Mouse (Mus musculus) hindbrain, embryonic 14.5 days (tissue): ENCODE data around the gene Tnni1. TPM values are rescaled to one million over a fixed set of nuclear protein-coding genes. Genes with fewer than 3 reads are reported as not detected.

Experiments used
- ATAC-seq: fragments of 200-750 bp; cut with Nextera tagmentation; 2 replicates; pipeline ENCODE4 v1.8.0; 2017; ENCODE audit warnings: moderate number of reproducible peaks, mild to moderate bottlenecking, moderate TSS enrichment, moderate library complexity; ENCODE audit not compliant: low FRiP score
- DNase-seq: peaks from one replicate; pipeline ENCODE4 v3.0.0-alpha.2; 2015; ENCODE audit warnings: low spot score
- H3K27ac ChIP-seq: fragments of 300-500 bp; sonication (generic); 2 replicates; pipeline ENCODE4 v1.5.1; 2014; ENCODE audit warnings: mild to moderate bottlenecking, moderate library complexity
- H3K27me3 ChIP-seq: fragments of 300-500 bp; sonication (generic); 2 replicates; pipeline ENCODE4 v1.6.1; 2014; ENCODE audit warnings: mild to moderate bottlenecking, low read length, mixed read lengths; ENCODE audit not compliant: control insufficient read depth, insufficient read depth
- H3K36me3 ChIP-seq: fragments of 300-500 bp; sonication (generic); replicated peaks from 2 replicates; pipeline ENCODE4 v1.6.1; 2014; ENCODE audit not compliant: control insufficient read depth, insufficient read depth
- H3K4me1 ChIP-seq: fragments of 300-500 bp; sonication (generic); replicated peaks from 2 replicates; pipeline ENCODE4 v1.6.1; 2014; ENCODE audit warnings: antibody characterized with exemption, low read length, mixed read lengths; ENCODE audit not compliant: control insufficient read depth, insufficient read depth
- H3K4me2 ChIP-seq: fragments of 300-500 bp; sonication (generic); replicated peaks from 2 replicates; pipeline ENCODE4 v1.6.1; 2014; ENCODE audit warnings: mild to moderate bottlenecking, moderate library complexity
- H3K4me3 ChIP-seq: fragments of 300-500 bp; sonication (generic); replicated peaks from 2 replicates; pipeline ENCODE4 v1.5.1; 2014; ENCODE audit warnings: mild to moderate bottlenecking, low read length
- H3K9ac ChIP-seq: fragments of 300-500 bp; sonication (generic); 2 replicates; pipeline ENCODE4 v1.6.1; 2014
- H3K9me3 ChIP-seq: fragments of 300-500 bp; sonication (generic); 2 replicates; pipeline ENCODE4 v1.6.1; 2016; ENCODE audit warnings: low read length; ENCODE audit not compliant: control insufficient read depth
- WGBS: fragments of 180-500 bp; shearing (Covaris S2); extraction: QIAGEN DNeasy Blood & Tissue Kit; methylation state at CpG from one replicate; pipeline ENCODE4 v1.1.7; 2014; 5-methylcytosine and 5-hydroxymethylcytosine counted together
- polyA plus RNA-seq: library from polyadenylated mRNA; unstranded; fragments of >200 nt; fragmentation: Nextera tagmentation; extraction: Ambion mirVana; gene quantifications from 2 replicates; pipeline ENCODE4 v1.2.1, GENCODE M21; 2014

Gene Tnni1
- polyA plus RNA-seq, 1 experiment from 2014 or later = 1.7 TPM

- Histone ChIP-seq H3K36me3 (no peaks in the 10 kb centered on the region), H3K9ac (no peak overlapping the region), H3K4me2 (peak overlapping the region; percentile 40), H3K4me3 (no peak overlapping the region), H3K4me1 (peaks cover 6% of the 10 kb centered on the region; the same call in 1 of the 2 replicates), H3K27ac (no peak overlapping the region), H3K27me3 (0 out of 2 replicates have a peak, but pooled peaks cover 17% of the 10 kb centered on the region), H3K9me3 (no peaks in the 10 kb centered on the region)
- no peak for ATAC-seq
- WGBS = 40% methylated on average over 20 of the region's 20 CpGs
- no peak for DNase-seq
These were observed 15.2 kb downstream of the Tnni1 start for GRCm38 (mm10) chr1:135794216-135795134.

- ATAC-seq (no peak), DNase-seq (no peak)
- Histone ChIP-seq H3K4me3 (no peak overlapping the region), H3K27me3 (0 out of 2 replicates have a peak, but pooled peaks cover 16% of the 10 kb centered on the region), H3K4me1 (peaks cover 5% of the 10 kb centered on the region; the same call in 1 of the 2 replicates), H3K9me3 (no peaks in the 10 kb centered on the region), H3K9ac (no peak overlapping the region), H3K4me2 (no peak overlapping the region), H3K27ac (no peak overlapping the region), H3K36me3 (no peaks in the 10 kb centered on the region)
- 85% methylated on average over 1 of the region's 1 CpGs for WGBS
These were observed 19.3 kb downstream of the Tnni1 start for GRCm38 (mm10) chr1:135798492-135798891.

GRCm38 (mm10) chr1:135799109-135799627 lies 19.9 kb downstream of the Tnni1 start:
- DNase-seq (no peak), ATAC-seq (no peak)
- no peak overlapping the region for H3K4me2 ChIP-seq
- no peaks in the 10 kb centered on the region for H3K4me1 ChIP-seq
- H3K9me3 ChIP-seq = no peaks in the 10 kb centered on the region
- no peak overlapping the region for H3K27ac ChIP-seq
- 70% methylated on average over 8 of the region's 8 CpGs for WGBS
- no peak overlapping the region for H3K4me3 ChIP-seq
- H3K9ac ChIP-seq = no peak overlapping the region
- H3K36me3 ChIP-seq = no peaks in the 10 kb centered on the region
- H3K27me3 ChIP-seq = 0 out of 2 replicates have a peak, but pooled peaks cover 9% of the 10 kb centered on the region

DNA sequence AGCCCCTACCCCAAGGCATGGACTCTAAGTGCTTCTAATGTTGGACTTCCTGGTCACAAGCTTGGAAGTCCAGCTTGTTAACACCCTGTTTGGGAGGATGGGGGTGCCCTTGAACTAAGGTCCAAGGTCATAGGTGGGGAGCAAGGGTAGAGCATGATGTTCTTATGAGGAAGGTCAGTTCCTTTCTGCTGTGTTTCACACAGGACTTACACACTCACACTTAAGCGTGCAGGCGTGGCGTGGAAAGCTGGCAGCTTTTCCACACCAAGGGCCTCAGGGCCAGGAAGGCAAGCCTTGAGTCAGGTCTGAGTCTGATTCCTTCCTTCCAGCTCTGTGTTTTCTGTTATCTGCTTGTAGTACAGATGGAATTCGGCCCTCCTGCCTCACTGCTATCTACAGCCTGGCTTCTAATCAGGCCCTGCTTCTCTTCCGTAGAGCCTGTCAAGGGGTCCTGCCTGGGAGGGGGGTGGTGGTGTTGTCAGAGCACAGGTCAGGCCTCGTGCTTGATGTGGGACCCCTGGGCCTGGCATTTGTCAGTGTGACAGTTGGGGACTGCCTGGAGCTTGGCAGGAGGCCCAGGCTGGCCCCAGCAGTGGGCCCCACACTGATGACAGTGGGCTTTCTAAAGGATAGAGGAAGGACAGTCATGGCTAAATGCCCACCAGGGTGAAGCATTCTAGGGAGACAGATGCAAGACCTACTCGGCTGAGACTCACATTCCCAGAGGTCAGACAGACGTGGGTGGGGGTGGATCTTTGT lies 21.1 kb downstream of the Tnni1 start:
- 45% methylated on average over 8 of the region's 8 CpGs for WGBS
- H3K9ac ChIP-seq = 0 out of 2 replicates have a peak overlapping the region, but pooled peaks have one; percentile 16
- H3K4me3 ChIP-seq = no peak overlapping the region
- no peaks in the 10 kb centered on the region for H3K9me3 ChIP-seq
- H3K36me3 ChIP-seq = no peaks in the 10 kb centered on the region
- DNase-seq (no peak), ATAC-seq (peak; percentile 67; the same call in 1 of the 2 replicates)
- H3K27me3 ChIP-seq = no peaks in the 10 kb centered on the region
- no peaks in the 10 kb centered on the region for H3K4me1 ChIP-seq
- H3K4me2 ChIP-seq = no peak overlapping the region
- no peak overlapping the region for H3K27ac ChIP-seq

GRCm38 (mm10) chr1:135807546-135807945 lies 28.3 kb downstream of the Tnni1 start:
- DNase-seq = no peak
- Histone ChIP-seq H3K4me2 (no peak overlapping the region), H3K27ac (no peak overlapping the region), H3K4me1 (no peaks in the 10 kb centered on the region), H3K9ac (no peak overlapping the region), H3K4me3 (no peak overlapping the region), H3K27me3 (no peaks in the 10 kb centered on the region), H3K36me3 (no peaks in the 10 kb centered on the region), H3K9me3 (no peaks in the 10 kb centered on the region)
- ATAC-seq = no peak
- 64% methylated on average over 10 of the region's 10 CpGs for WGBS

DNA sequence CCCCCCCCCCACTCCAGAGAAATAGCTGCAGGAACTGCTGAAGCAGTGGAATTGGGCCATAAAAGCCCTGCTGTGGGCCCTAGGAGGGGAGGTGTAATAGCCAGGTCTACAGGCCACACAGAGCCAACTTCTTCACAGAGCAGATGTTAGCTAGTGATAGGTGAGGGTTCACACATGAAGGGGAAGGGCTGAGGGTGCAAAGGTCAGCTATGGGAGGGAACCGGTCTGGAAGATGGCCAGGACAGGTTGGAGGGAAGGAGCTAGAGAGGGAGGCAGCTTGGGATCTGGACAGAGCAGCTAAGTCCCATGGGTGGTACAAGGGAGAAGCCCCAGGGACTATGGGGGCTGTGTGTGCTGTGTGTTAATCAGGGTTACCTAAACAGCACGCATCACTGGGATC lies 30.9 kb downstream of the Tnni1 start:
- Histone ChIP-seq H3K9ac (no peak overlapping the region), H3K27me3 (no peaks in the 10 kb centered on the region), H3K4me2 (no peak overlapping the region), H3K9me3 (no peaks in the 10 kb centered on the region), H3K27ac (no peak overlapping the region), H3K36me3 (no peaks in the 10 kb centered on the region), H3K4me3 (no peak overlapping the region), H3K4me1 (no peaks in the 10 kb centered on the region)
- ATAC-seq = no peak
- 91% methylated on average over 2 of the region's 2 CpGs for WGBS
- no peak for DNase-seq

DNA sequence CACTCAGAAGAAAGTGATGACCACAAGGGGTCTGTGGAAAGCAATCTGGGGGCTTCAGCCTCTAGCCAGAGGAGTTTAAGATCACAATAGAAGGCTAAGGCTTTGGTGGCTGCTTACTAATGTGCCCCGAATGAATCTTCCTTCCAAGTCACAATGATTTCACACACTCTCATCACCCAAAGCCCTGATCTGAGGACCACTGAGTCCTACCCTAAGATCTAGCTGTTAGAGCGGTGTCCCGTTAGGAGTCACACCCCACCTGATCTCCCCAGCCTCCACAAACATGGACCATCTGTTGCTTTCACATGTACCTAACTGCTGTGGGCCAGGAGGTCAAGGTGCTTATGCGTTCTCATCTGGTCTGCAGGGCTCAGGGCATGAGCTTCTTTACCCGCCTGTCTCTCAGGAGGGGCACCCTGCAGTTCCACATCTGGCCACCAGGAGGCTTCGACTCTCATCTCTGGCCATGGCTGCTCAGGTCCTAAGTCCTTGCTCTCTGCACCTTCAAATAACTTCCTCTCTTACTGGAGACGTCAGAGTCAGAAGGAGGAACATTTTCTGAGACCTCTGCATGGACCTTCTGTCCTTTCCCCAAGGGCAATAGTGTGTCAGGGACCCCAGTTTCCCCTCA lies 31.9 kb downstream of the Tnni1 start:
- no peak overlapping the region for H3K4me3 ChIP-seq
- no peak overlapping the region for H3K9ac ChIP-seq
- peaks cover 8% of the 10 kb centered on the region for H3K27me3 ChIP-seq
- ATAC-seq (0 out of 2 replicates have a peak, but pooled peaks have one; percentile 64), DNase-seq (peak; percentile 84)
- H3K4me2 ChIP-seq = no peak overlapping the region
- H3K9me3 ChIP-seq = no peaks in the 10 kb centered on the region
- H3K27ac ChIP-seq = no peak overlapping the region
- 39% methylated on average over 7 of the region's 7 CpGs for WGBS
- no peaks in the 10 kb centered on the region for H3K36me3 ChIP-seq
- no peaks in the 10 kb centered on the region for H3K4me1 ChIP-seq

DNA sequence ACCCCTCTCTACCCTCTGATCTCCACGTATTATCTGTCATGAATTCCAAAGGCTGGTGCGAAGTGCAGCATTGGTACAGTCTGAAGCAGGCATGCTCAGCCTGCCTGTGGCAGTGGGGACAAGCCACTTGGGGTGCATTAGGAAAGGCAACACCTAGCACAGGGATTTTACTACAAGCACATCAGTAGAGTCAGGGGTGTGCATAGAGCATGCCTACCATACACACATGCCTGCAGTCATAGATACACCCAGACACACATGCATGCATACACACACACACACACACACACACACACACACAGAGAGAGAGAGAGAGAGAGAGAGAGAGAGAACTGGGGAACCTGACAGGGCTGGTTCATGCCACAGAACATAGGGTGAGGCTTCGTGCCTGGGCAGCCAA lies 33.0 kb downstream of the Tnni1 start:
- Histone ChIP-seq H3K9me3 (no peaks in the 10 kb centered on the region), H3K4me1 (no peaks in the 10 kb centered on the region)
- WGBS = 94% methylated on average over 3 of the region's 3 CpGs

More for the DNA sequence above, 33.0 kb downstream of the Tnni1 start:
- DNase-seq (no peak), ATAC-seq (0 out of 2 replicates have a peak, but pooled peaks have one; percentile 18)
- Histone ChIP-seq H3K4me3 (no peak overlapping the region), H3K27ac (no peak overlapping the region), H3K36me3 (no peaks in the 10 kb centered on the region), H3K9ac (no peak overlapping the region), H3K4me2 (no peak overlapping the region), H3K27me3 (peaks cover 19% of the 10 kb centered on the region)
